Comparison of ENCODE assay signal across 25 mouse cellular contexts in the genomic region with DNA sequence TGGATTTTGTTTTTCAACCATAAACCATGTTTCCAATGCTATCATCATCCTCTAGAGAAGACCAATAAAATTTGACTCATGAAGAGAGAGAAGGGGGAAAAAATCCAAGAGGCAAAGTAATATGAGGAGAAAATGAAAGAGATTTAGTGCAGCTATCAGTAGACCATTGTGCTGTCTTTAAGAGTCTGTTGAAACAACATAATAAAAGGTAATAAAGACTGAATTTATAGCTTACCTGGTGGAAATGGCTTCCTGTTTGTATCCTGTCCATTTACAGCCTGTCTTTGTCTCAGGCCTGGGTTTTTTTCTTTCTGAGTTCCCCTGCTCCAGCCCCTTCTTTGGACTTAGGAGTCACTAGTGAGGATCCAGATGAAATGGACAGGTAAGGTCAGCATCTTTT.
"Had no signal": no experiment of that assay in that cellular context is flagged by ENCODE, and none has a peak within 500 bp of the region (broad histone marks: within the 10 kb centered on the region; RNA-seq: fewer than 3 reads in every experiment).

No protein-coding gene starts in this region.

- H3K9me3 ChIP-seq: heart, embryonic 10.5 days; hindbrain, embryonic 10.5 days; hindbrain, embryonic 12.5 days; limb, embryonic 10.5 days; limb, embryonic 12.5 days; liver, embryonic 13.5 days; liver, embryonic 15.5 days had no signal

- ATAC-seq: hindbrain, embryonic 16.5 days; inflammation-experienced regulatory T-cells, adult 6 months had no signal

- H3K9ac ChIP-seq: heart, embryonic 12.5 days; hindbrain, embryonic 12.5 days; hindbrain, embryonic 14.5 days; limb, embryonic 12.5 days; liver, embryonic 13.5 days; liver, embryonic 15.5 days had no signal

- H3K4me2 ChIP-seq: heart, embryonic 12.5 days; hindbrain, embryonic 12.5 days; hindbrain, embryonic 14.5 days; limb, embryonic 12.5 days; liver, embryonic 11.5 days; liver, embryonic 13.5 days; liver, embryonic 15.5 days had no signal

- H3K4me3 ChIP-seq: gastrocnemius, adult 2 months; heart, embryonic 10.5 days; heart, embryonic 12.5 days; hindbrain, embryonic 10.5 days; hindbrain, embryonic 12.5 days; layer of hippocampus, adult 2 months; limb, embryonic 10.5 days; limb, embryonic 12.5 days; liver, embryonic 13.5 days; liver, embryonic 15.5 days had no signal

- DNase-seq: gastrocnemius, adult 2 months; gastrocnemius, postnatal 10 days; gastrocnemius, postnatal 25 days; heart, adult 18-20 months; heart, postnatal 10 days; heart, postnatal 4 days; kidney, adult 18-20 months; kidney, adult 8-10 months; kidney, postnatal 10 days; kidney, postnatal 25 days; kidney, postnatal 4 days; liver; liver, embryonic 13.5 days had no signal

- H3K36me3 ChIP-seq: heart, embryonic 10.5 days; heart, embryonic 12.5 days; hindbrain, embryonic 10.5 days; hindbrain, embryonic 12.5 days; limb, embryonic 10.5 days; limb, embryonic 12.5 days; liver, embryonic 13.5 days; liver, embryonic 15.5 days had no signal

- H3K27ac ChIP-seq: gastrocnemius, adult 2 months; heart, embryonic 10.5 days; hindbrain, embryonic 10.5 days; hindbrain, embryonic 12.5 days; hindbrain, embryonic 14.5 days; layer of hippocampus, adult 2 months; limb, embryonic 10.5 days; limb, embryonic 12.5 days; liver, embryonic 13.5 days; liver, embryonic 15.5 days had no signal

- H3K4me1 ChIP-seq: heart, embryonic 10.5 days; heart, embryonic 12.5 days; hindbrain, embryonic 10.5 days; hindbrain, embryonic 12.5 days; limb, embryonic 10.5 days; limb, embryonic 12.5 days; liver, embryonic 13.5 days; liver, embryonic 15.5 days had no signal

- H3K27me3 ChIP-seq: heart, embryonic 12.5 days; hindbrain, embryonic 12.5 days; limb, embryonic 12.5 days; liver, embryonic 13.5 days; liver, embryonic 15.5 days had no signal
